Mouse (Mus musculus): Measurements from ENCODE around the gene Egflam. TPM values are rescaled to one million over a fixed set of nuclear protein-coding genes. Genes with fewer than 3 reads are reported as not detected.

Gene Egflam
- under 1 TPM in 1 of 2 experiments, not detected in 1; 0.09 TPM for polyA plus RNA-seq (2017; shearing (Covaris generic))

DNA sequence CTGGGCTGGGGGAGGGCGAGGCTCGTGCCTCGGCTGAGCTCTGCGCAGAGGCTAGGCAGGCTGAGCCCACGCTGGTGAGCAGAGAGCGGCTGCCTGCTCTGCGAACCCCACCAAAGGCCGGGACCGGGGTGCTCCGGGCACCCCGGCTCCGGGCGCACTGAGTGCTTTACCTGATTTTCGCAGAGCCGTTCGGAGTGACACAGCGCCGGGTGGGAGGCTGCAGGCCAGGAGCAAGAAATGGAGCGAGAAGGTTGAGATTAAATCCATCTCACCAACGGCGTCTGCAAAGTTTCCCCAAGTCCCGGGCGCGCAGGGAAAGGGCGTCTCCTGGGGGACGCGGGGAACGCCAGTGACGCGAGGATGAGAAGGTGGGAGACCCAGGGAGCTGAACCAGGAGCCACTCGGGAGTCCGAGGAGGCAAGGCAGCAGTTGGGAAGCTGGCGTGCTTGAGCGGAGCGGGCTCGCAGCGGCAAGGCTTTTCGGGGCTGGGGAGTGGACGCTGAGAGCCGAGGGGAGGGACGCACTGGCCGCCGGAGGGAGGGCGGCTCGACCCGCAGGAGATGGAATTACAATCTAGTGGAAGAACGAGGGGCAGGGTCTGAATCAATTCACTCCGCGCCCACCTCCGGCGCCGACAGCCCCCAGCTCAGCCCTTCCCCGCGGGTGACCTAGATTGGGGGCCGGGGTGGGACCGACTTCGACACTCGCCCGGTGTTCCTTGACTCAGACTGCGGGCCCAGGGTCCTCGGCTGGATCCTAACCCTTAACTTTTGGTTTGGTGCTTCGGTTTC lies at the start of gene Egflam:
TSS of gene Egflam (minus strand) at position 578 of the 791 bp plus-strand sequence.
- no peak for ATAC-seq

DNA sequence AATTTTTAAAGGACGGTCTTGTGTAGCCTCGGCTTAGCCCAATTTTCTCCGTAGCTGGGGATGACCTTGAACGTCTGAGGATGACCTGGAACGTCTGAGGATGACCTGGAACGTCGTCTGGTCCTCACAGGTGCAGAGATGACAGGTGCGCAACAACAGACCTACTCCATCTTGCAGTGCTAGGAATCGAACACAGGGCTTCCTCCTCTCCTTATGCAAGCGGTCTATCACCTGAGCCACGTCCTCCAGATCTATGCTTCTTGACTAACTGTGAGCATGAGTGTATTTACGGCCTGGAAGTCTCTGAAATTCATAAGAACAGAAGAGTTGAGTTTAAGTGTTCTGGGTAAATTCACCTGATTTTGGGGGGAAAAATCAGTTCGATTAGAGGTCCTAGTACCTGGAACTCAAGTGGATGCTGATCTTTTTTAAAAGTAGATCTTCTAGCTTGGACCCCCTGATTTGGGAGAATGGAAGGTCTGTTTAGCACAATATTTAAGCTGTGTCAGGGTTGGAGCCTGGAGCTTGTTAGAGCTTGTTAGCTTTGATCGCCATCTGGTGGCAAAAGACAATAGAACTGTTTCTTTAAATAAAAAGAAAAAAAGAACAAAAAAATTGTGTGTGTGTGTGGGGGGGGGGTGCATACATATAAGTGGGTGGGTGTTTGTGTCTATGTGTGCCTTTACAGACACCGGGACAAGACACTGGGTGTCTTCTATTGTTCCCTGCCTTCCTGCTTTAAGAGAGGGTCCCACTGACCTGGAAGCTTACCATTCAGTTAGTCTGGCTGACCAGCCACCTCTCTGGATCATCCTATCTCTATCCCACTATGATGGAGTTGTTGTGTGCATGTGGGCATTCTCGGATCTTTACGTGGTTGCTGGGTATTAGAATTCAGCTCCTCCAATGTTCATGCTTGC lies 45.5 kb upstream of the Egflam start:
- no peak for ATAC-seq

DNA sequence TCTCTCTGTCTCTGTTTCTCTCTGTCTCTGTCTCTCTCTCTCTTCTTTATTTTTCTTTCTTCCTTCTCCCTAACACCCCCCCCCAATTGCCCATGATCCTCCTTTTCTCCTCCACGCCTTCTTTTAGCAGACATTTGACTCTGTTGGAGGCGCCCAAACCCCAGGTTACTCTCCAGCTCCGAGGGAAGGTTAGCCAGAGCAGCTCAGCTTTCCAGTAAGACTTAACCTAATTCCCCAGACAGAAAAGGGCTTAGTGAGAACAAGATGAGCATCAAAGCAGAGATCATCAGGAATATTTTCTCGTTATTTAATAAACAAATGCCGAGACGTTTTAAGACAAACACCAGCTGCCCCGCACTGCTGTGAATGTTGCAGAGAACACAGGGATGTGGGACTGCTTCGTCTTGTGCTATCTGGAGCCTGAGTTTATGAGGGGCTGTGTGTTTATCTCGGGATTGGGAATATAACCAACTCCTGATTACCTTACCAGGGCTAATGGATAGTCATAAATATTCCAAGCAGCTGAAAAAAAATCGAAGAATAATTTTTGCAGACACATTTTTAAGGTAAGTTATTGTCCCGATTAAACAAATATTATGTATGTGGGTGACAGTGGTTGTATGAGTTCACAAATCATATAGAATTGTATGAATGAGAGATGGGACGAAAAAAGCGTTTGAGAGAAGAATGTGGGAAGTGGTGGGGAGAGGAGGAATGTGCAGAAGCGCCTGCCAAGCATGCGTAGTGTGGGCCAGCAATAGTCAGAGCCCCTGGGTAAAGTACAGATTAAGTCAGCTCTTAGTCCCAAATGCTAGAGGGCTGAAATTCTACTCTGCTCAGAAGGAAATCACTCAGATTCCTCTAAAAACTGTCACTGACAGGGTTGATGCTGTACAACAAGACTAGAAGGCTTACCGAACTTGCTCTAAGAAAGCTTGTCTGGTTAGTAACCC lies 44.2 kb upstream of the Egflam start:
- ATAC-seq, result no peak

DNA sequence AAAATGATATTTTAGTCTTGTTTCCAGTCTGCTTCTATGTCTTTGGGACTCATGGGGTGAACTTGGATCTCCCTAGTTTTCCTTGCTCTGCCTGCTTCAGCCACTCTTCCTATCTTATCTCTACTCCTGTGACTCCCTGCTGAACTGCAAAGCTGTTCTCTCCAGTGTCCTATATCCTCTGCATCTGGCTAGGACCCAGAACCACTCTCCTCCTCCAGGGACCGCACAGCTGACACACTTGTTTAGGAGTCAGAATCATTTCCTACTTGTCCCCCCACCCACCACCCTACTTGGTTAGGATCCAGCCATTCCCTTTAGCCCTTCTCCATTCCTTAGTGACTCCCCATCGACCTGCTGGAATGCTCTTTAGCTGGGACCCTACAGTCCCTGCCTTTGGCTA lies 26.1 kb upstream of the Egflam start:
- no peak for ATAC-seq

DNA sequence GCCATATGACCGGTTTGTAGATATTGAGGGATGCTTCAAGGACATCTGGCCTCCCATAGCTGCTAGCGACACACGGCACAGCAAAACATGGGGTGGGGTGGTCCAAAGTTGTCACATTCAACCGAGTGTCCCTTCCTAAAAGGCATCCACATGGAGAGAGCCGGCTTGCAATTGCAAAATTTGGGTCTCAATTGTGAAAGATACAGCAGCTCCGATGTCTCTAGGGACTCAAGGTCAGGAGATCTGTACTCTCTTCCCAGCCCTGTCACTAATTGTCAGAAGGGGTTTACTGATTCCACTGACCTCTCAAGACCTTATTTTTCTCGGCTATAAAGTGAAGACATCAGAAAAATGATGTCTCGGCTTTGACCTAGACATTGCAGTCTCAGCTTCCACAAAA lies 6.3 kb upstream of the Egflam start:
- ATAC-seq, result no peak

DNA sequence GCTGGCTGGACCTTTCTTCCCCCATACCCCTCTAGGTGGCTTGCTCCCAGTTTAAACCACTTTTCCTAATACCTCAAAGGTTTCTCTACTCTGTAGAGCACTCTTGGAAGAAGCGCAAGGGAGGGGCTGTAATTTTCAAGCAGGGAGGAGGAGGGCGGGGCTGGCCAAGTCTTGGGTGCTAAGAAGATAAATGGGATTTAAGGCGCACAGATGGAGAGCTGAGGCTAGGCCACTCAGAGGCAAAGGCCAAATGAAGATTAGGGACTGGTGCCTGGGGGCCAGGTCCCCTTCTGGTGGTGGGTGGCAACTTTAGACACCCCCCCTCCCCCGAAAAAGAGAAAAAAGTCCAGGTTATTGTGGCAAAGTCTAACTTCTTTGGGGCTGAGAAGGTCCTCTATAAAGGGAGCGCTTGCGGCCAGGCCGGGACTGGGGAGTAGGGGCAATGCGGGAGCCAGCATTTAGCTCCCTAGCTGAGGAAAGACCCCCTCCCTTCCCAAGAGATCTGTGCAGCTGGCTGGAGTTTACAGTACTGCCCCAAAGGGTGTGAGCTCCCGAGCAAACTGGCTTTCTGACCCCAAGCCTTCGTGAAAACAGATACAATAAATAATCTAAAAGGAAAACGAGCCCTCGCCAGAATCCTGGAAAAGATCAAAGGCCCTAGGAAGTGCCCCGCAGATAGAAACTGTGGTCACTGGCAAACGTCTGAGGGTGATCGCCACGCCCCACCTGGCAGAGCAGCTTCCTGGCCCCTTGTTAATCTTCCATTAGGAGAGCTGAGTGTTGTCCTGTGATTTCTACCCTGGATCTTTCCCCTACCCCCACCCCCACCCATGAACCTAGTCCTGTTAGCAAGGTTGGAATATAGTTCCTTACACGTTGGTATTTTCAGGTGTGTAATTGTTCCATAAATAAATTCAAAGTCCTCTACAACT lies 680 bp upstream of the Egflam start:
- no peak for ATAC-seq

DNA sequence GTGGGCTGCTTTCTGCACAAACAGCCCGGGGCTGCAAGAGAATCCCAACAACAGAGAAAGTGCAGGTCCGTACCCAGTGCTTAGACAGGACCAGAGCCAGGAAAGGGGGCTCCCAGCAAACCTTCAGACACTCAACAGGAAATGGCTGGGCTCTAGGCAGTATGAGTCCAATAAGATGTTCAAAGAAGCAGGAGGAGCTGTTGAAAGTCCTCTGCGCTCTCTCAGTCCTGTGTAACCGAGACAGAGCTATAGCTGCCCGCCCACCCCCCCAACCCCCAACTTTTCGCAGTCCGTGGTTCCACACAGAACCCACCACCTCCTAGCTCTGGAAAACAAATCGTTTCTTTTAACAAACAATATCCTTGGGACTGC lies 763 bp downstream of the Egflam start:
- ATAC-seq, result no peak

DNA sequence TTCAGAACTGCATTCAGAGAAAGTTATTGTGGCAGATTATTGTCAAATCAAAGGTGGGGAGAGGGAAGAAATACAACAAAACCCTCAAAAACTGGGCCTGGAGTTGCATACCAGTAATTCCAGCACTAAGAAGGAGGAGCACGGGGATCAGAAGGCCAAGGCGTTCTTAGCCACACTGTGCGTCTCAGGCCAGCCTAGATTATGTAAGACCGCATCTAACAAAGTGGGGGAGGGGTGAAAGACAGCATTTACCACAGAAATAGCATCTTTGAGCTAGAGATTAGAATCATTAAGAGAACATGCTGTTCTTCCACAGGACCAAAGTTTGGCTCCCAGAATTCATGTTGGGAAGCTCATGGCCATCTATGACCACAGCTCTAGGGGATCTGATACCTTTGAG lies 14.8 kb downstream of the Egflam start:
- no peak for ATAC-seq

DNA sequence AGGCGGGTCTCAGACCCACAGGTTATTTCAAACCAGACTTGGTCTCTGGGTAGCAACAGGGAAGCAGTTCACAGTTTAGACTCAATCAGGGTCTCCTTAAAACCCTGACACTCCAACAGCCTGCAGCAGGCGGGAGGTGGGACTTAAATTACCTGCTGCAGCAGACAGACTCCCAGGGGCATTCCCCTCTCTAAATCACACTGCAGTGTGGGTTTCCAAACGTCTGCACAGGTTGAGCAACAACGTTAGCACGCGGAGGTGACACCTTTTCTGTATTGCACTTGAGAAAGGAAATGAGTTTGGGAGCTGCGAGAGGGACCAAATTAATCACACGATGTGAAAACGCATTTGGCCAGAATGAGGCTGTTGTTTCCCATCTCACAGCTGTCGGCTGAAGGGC lies 15.7 kb downstream of the Egflam start:
- no peak for ATAC-seq

DNA sequence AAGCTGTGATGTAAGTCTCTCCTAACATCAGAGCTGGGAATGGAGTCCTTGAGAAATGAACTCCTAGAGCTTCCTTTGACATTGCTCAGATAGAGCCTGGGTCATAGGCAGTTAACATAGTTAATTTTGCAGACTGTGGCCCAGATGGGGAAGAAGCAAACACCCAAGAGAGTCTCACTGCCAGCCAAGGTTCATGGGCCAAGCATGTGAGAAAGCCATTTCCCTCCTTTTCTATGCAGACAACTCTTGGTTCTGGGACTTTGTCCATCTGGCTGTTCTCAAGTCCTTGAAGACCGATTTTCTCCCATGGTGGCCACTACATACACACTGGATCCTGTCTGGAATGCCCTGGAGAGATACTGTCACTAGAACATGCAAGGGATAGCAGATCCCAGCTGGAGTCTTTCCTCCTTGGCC lies 45.6 kb downstream of the Egflam start:
- no peak for ATAC-seq

DNA sequence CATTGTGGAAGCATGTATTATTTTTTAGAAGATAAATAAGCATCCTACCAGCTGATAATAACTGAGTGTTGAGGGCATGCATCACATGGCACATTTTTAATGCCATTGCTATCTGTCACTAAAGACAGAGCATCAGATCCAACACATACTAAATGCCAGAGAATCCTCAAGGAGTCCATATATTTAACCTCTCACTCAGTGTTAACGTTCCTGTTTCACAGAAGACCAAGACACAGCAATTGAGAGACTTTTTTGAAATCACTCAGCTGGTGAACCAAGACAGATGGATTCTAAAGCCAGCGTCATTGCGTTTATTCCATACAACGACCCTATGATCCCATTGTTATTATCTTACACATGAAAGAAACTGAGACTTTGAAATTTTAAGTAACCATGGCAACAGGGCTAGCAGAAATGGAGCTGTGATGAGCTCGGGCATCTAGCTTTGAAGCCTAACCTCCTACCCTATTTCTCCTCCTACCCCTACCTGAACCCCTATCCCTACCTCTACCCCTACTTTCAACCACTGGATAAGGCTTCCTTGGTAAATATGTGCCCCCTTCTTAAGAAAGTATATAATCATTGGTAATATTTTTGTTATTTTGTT lies 57.4 kb downstream of the Egflam start:
- no peak for ATAC-seq

DNA sequence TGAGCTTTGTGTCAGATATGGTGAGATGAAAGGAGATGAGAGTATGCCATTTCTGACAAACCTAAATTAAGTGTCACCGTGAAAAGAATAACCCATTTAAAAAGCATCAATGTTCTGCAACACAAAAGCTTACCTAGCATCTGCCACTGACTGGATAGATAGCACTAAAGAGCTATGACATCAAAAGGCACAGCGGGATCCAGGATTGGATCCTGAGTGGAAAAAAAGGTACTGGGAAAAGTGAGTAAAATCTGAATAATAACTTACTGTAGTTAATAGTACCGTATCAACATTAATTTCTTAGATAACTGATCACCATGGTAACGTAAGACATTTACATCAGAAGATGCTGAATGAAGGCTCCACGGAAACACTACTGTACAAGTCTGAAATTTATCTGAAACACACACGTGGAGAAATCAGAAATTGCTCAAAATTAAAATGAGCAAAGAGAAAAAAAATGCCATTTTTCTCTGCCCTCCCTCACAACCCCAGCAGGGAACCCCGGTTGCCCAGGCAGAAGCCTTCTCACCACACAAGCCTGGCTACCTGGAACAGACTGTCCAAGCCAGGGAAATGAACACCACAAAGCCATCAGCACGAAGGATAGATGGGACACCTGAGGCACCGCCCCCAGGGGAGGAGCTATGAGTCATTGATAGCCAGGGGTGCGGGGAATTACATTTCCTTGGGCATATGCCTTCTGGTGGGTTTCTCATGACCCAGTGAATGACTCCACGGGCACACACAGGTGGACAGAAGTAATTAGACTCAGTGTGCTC lies 63.5 kb downstream of the Egflam start:
- no peak for ATAC-seq

DNA sequence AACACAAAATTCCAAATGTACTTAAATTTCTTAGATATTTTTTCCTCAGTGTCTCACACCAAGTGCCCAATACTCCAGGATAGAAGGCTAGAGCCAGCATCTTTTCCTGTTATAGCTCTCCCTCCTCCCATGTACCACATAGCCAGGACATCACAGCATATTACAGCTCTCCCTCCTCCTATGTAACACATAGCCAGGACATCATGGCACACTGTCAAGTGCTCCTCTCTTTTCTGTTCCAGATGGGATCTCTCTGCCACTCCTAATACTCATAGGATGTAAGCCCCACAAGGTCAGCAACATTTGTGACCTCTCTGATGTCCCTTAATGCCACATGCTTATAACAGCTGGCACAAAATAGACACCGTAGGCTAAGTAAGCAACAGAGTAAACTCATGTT lies 65.3 kb downstream of the Egflam start:
- ATAC-seq, result no peak

DNA sequence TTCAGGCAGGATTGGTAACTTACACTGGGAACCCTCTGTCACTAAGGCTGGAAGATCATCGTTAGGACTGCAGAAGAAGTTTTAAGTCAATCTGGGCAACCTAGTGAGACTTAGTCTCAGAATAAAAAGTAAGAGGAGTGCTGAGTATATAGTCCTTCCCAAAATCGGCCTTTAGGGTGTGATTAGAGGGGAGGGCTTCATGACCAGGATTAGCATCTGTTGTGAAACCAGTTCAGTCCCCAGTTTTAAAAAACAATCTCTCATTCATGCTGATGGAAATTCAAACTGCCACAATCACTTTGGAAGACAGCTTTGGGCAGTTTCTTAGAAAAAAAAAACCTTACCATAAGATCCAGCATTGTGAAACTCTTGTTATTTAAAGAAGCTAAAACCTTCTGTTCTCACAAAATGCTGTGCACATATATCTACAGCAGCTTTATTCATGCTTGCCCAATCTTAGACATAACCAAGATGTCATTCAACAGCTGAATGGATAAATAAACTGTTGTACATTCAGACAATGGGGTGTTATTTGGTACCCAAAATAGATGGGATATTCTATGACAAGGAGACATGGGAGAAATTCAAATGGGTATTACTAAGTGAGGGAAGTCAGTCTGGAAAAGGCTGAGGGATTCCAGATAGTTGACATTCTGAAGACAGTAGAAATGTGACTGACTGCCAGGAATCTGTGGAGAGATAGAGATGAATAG lies 75.4 kb downstream of the Egflam start:
- ATAC-seq, result no peak

DNA sequence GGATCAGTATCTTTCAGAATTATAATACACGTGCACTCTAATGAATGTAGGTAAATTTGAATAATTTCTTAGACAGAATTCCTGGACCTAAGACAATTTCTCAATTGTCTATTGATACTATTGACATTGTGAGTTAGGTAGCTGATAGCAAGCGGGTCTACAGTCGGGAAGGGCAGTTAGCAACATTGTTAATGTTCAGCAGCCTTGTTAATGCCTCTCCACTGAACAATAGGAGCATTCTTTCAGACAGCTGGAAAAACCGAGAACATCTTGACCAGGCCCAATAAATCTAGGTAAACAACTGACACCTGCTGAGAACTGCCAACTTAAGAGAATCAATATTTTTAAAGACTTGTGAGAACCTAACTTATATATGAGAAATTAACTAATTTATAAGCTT lies 77.3 kb downstream of the Egflam start:
- no peak for ATAC-seq

DNA sequence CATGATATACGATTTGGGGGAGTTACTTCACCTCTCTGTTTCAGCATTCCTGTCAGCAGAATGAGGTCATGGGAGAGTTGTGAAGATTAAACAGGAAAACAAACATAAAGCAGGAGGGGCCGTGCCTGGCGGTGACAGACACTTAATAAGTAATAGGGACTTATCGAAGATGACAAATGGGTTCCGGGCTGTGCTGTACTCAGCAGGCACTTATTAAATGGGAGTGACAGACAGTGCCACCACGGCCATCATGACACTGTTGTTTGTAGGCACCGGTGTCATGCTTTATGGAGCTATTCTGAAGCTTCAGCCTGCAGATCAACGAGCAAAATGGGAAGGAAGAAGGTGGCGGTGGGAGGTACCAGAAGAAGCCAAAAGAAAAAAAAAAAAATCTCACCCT lies 82.7 kb downstream of the Egflam start:
- ATAC-seq, result no peak

DNA sequence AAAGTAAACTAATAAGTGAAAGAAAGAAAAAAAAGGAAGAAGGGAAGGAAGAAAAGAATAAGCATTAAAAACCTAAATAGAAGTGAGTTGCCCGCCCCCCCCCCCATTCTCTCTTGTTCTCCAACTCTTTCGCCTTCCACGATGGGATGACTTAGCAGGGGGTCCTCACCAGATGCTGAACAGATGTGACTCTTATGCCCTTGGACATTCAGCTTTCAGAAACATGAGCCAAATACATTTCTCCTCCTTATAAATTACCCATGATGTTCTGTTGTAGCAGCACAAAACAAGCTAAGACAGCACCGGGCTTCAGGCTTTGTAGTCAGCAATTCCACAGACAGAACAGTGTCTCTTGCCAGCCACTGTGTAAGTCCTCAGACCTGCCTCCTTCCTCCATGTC lies 89.5 kb downstream of the Egflam start:
- ATAC-seq, result no peak

DNA sequence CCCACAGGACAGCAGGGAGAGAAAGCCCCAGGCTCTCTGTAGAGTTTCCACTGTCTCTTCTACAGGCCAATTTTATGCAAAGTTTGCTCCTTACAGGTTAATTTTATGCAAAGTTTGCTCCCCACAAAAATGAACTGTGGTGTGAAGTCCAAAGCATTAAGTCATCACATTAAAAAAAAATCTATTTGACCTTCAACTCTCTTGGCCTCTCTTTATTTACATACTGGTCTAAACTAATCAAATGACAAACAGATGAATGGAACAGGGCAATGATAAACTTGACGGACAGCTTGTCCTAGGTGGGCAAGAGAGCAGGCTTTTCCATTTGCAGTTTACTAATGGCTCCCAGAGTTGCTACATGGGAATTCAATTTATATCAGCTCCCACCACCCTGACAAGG lies 98.3 kb downstream of the Egflam start:
- ATAC-seq, result no peak

DNA sequence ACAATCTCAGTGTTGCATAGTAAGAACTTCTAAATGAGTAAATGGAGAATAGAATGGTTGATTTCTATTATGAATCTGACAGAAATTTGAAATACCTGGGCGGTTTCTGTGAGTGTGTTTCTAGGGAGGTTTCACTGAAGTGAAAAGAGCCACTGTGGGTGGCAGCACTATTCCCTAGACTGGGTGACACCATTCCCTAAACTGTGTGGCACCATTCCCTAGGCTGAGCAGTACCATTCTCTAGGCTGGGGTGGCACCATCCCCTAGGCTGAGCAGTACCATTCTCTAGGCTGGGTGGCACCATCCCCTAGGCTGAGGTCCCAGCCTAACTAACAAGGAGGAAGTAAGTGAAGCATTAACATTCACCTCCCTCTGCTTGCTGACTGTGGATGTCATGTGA lies 103.0 kb downstream of the Egflam start:
- no peak for ATAC-seq

DNA sequence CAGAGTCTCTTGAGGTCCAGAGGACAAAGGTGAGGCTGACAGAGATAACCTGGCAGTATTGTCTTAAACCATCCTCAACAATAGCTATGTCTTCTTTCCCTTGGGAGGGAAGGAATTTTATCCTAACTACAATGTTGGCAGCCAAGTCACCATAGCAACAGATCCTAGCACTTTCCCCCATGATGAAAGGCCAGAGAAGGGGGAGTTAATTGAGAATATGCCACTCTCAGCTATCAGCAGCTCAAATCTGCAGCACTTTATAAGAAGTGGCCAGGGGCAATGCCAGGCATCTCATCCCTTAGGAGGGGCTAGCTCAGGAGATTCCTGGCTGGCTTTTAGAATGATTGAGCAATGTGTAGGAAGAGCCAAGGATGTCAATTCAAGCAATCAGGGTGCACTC lies 105.3 kb downstream of the Egflam start:
- ATAC-seq, result no peak

All from activated CD4-positive, CD25-positive, alpha-beta regulatory T cell, adult 4 months (primary cell).